Mouse (Mus musculus) intestine, embryonic 14.5 days (tissue): ENCODE data around the gene Anp32b. TPM values are rescaled to one million over a fixed set of nuclear protein-coding genes. Genes with fewer than 3 reads are reported as not detected.

ENCODE experiments used
- ATAC-seq: fragments of 200-750 bp; cut with Nextera tagmentation; replicated peaks from 2 replicates; pipeline ENCODE4 v1.8.0; 2017; ENCODE audit warnings: low read depth, moderate number of reproducible peaks, moderate TSS enrichment, moderate library complexity; ENCODE audit not compliant: low FRiP score, low TSS enrichment
- DNase-seq: peaks from one replicate; pipeline ENCODE4 v3.0.0-alpha.2; 2018; ENCODE audit warnings: low spot score
- H3K27ac ChIP-seq: fragments of 300-500 bp; sonication (generic); 2 replicates; pipeline ENCODE4 v1.5.1; 2014; ENCODE audit warnings: low read depth, mild to moderate bottlenecking, control low read depth
- H3K27me3 ChIP-seq: fragments of 300-500 bp; sonication (generic); replicated peaks from 2 replicates; pipeline ENCODE4 v1.6.1; 2014; ENCODE audit warnings: low read length, control low read depth; ENCODE audit not compliant: control insufficient read depth, insufficient read depth
- H3K36me3 ChIP-seq: fragments of 300-500 bp; sonication (generic); 2 replicates; pipeline ENCODE4 v1.6.1; 2014; ENCODE audit warnings: low read length, control low read depth; ENCODE audit not compliant: control insufficient read depth, insufficient read depth
- H3K4me1 ChIP-seq: fragments of 300-500 bp; sonication (generic); replicated peaks from 2 replicates; pipeline ENCODE4 v1.6.1; 2014; ENCODE audit warnings: low read length, control low read depth, mixed read lengths; ENCODE audit not compliant: control insufficient read depth, insufficient read depth
- H3K4me2 ChIP-seq: fragments of 300-500 bp; sonication (generic); 2 replicates; pipeline ENCODE4 v1.6.1; 2014; ENCODE audit warnings: low read length
- H3K4me3 ChIP-seq: fragments of 300-500 bp; sonication (generic); 2 replicates; pipeline ENCODE4 v1.5.1; 2014; ENCODE audit warnings: low read depth, low read length, control low read depth, mixed read lengths
- H3K9ac ChIP-seq: fragments of 300-500 bp; sonication (generic); 2 replicates; pipeline ENCODE4 v1.6.1; 2014; ENCODE audit warnings: mild to moderate bottlenecking, low read length
- H3K9me3 ChIP-seq: fragments of 300-500 bp; sonication (generic); 2 replicates; pipeline ENCODE4 v1.6.1; 2016; ENCODE audit warnings: low read length, control low read depth; ENCODE audit not compliant: control insufficient read depth
- WGBS: fragments of 180-500 bp; shearing (Covaris S2); extraction: QIAGEN DNeasy Blood & Tissue Kit; methylation state at CpG from one replicate; pipeline ENCODE4 v1.1.7; 2014; 5-methylcytosine and 5-hydroxymethylcytosine counted together
- polyA plus RNA-seq: library from polyadenylated mRNA; unstranded; fragments of >200 nt; fragmentation: Nextera tagmentation; extraction: Ambion mirVana; gene quantifications from 2 replicates; pipeline ENCODE4 v1.2.1, GENCODE M21; 2014

Gene Anp32b
- polyA plus RNA-seq, 1 experiment from 2014 or later: 261 TPM

DNA sequence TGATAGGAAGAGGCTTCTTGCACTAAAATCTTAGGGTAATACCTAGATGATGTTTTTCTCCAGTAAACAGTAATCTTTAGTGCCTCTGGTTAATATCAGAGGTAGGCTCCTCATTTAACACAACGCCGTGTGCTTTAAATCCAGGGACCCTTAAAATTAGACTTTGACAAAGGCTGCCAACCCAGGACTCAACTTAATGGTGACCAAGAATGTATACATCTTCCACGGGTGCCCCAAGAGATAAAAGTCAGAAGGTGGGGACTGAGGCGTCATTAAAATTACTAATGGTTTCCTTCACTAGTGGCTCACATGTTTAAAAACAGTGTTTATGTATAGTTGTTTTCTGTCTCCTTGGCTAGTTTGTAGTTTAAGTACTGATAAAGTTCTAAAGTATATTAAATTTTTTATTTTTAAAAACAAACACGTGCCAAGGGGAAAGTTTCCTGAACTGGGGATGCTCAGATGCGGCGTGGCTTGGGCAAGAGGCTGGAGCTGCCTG lies 633 bp upstream of the Anp32b start:
- H3K9ac ChIP-seq: peak overlapping the region; percentile 99
- peaks cover 19% of the 10 kb centered on the region for H3K4me1 ChIP-seq
- WGBS: 14% methylated on average over 7 of the region's 7 CpGs
- peak overlapping the region; percentile 45 for H3K4me2 ChIP-seq
- H3K36me3 ChIP-seq: no peaks in the 10 kb centered on the region
- peak overlapping the region; percentile 98 for H3K27ac ChIP-seq
- H3K27me3 ChIP-seq: no peaks in the 10 kb centered on the region
- H3K4me3 ChIP-seq: peak overlapping the region; percentile 84
- no peak for ATAC-seq
- no peaks in the 10 kb centered on the region for H3K9me3 ChIP-seq
- no peak for DNase-seq

- H3K4me3 ChIP-seq: peak overlapping the region; percentile 84
- peak overlapping the region; percentile 98 for H3K27ac ChIP-seq
- peak overlapping the region; percentile 99 for H3K9ac ChIP-seq
- H3K4me1 ChIP-seq: peaks cover 24% of the 10 kb centered on the region
- no peaks in the 10 kb centered on the region for H3K9me3 ChIP-seq
- DNase-seq (peak; percentile 88), ATAC-seq (peak; percentile 42)
- peak overlapping the region; percentile 76 for H3K4me2 ChIP-seq
- H3K36me3 ChIP-seq: no peaks in the 10 kb centered on the region
- 0% methylated on average over 53 of the region's 70 CpGs for WGBS
- no peaks in the 10 kb centered on the region for H3K27me3 ChIP-seq
Observed at GRCm38 (mm10) chr4:46451240-46451757, 597 bp downstream of the Anp32b start.

DNA sequence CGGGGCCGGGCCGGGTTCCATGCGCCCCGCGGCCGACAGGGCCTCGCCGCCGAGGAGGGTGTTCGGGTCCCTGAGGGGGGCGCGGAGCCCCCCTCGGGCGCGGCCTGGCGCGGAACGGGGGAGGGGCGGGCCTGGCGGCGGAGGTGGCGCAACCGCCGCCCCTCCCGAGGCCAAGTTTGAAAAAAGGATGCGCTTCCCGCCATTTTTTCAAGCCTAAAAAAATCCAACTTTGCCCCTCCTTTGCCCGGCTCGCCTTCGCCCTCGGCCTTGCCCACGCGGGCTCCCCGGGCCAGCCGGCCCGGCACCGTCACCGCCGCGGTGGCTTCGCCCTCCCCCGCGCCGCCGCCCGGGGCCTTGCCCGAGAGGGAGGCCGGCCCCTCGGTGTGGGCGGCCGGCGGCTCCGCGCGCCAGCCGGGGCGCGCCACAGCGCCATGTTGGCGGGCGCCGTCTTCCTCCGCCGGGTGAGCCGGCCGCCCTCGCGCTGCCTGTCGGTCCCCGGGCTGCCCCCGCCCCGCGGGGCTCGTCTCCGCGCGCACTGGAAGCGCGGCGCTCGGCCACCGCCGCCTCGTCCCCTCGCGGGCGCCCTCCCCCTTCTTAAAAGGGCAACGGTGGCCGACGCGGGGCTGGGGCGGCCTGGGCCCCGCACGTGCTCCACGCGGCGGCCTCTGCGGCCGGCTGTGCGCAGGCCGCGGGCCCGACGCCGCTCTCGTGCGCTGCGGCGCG lies 1.2 kb downstream of the Anp32b start:
- DNase-seq: peak; percentile 86
- H3K4me3 ChIP-seq: peak overlapping the region; percentile 84
- peak; percentile 24; the same call in 1 of the 2 replicates for ATAC-seq
- under 1% methylated on average over 86 of the region's 111 CpGs for WGBS
- no peaks in the 10 kb centered on the region for H3K27me3 ChIP-seq
- H3K4me1 ChIP-seq: peaks cover 24% of the 10 kb centered on the region
- no peaks in the 10 kb centered on the region for H3K9me3 ChIP-seq
- H3K36me3 ChIP-seq: peaks cover 2% of the 10 kb centered on the region; the same call in 1 of the 2 replicates
- peak overlapping the region; percentile 76 for H3K4me2 ChIP-seq
- peak overlapping the region; percentile 99 for H3K9ac ChIP-seq
- H3K27ac ChIP-seq: peak overlapping the region; percentile 98

DNA sequence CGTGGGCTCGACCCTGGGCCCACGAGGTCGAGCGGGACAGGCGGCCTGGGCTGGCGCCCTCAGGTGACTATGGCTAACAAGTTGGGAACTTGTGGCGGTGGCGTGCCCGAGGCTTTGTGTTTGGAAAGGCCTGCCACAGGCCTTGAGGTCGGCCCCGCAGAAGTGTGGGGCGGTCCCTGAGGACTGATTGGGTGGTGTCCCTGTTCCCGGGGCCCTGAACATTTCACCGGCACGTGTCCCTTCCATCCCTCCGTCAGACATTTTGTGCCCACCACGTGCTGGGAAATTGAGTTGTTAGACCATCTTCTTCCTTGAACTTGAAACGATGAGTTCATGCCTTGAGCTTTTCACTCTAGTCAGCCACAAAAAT lies 1.8 kb downstream of the Anp32b start:
- Histone ChIP-seq H3K27me3 (no peaks in the 10 kb centered on the region), H3K36me3 (peaks cover 6% of the 10 kb centered on the region; the same call in 1 of the 2 replicates), H3K4me2 (peak overlapping the region; percentile 76), H3K9ac (peak overlapping the region; percentile 99), H3K4me1 (peaks cover 24% of the 10 kb centered on the region), H3K4me3 (peak overlapping the region; percentile 84), H3K27ac (peak overlapping the region; percentile 98), H3K9me3 (no peaks in the 10 kb centered on the region)
- DNase-seq (peak; percentile 88), ATAC-seq (peak; percentile 14; the same call in 1 of the 2 replicates)
- 2% methylated on average over 17 of the region's 19 CpGs for WGBS

- Histone ChIP-seq H3K9me3 (no peaks in the 10 kb centered on the region), H3K4me1 (peaks cover 24% of the 10 kb centered on the region), H3K27ac (peak overlapping the region; percentile 98), H3K27me3 (no peaks in the 10 kb centered on the region), H3K4me2 (peak overlapping the region; percentile 76), H3K36me3 (peaks cover 6% of the 10 kb centered on the region; the same call in 1 of the 2 replicates), H3K4me3 (peak overlapping the region; percentile 84), H3K9ac (peak overlapping the region; percentile 99)
- DNase-seq (peak; percentile 69), ATAC-seq (no peak)
- WGBS: 34% methylated on average over 13 of the region's 13 CpGs
Observed at GRCm38 (mm10) chr4:46452855-46453719, 2.4 kb downstream of the Anp32b start.

DNA sequence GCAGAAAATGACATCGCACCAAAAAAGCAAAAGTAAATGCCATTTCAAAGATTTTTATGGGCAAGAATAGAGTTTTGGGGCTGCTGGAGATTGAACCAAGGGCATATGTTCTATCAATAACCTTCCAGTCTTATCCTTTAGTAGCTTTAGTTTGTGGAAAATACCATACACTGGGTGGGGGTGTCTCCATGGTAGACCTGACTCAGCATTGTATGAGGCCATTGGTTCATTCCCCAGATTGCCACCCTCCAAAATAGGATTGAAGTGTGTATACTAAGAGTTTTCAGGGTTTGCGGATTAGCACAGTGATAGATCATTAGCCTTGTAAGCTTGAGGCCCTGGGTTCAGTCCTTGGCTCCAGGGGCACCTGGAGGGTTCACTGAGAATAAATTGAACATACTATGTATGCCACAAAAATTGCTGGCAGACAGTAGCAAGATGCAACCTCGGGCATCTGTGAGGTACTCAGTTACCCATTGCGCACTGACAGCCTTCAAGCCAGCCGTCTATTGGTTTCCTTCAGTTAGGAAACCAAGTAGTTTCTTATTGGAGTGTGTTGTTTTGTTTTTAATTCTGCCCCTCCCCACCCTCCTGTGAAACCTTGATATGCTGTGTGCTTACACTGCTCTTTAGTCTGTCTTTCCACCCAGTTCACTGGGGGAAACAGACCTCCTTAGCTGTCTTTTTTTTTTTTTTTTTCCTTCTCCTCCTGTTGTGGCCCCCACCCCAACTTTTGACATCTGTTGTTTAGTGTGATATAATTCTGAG lies 3.6 kb downstream of the Anp32b start:
- Histone ChIP-seq H3K27me3 (no peaks in the 10 kb centered on the region), H3K27ac (no peak overlapping the region), H3K4me1 (peaks cover 24% of the 10 kb centered on the region), H3K4me2 (peak overlapping the region; percentile 76), H3K4me3 (peak overlapping the region; percentile 84; the same call in 1 of the 2 replicates), H3K9ac (peak overlapping the region; percentile 11; the same call in 1 of the 2 replicates), H3K9me3 (no peaks in the 10 kb centered on the region), H3K36me3 (peaks cover 6% of the 10 kb centered on the region; the same call in 1 of the 2 replicates)
- WGBS: 71% methylated on average over 5 of the region's 5 CpGs
- no peak for DNase-seq
- no peak for ATAC-seq

DNA sequence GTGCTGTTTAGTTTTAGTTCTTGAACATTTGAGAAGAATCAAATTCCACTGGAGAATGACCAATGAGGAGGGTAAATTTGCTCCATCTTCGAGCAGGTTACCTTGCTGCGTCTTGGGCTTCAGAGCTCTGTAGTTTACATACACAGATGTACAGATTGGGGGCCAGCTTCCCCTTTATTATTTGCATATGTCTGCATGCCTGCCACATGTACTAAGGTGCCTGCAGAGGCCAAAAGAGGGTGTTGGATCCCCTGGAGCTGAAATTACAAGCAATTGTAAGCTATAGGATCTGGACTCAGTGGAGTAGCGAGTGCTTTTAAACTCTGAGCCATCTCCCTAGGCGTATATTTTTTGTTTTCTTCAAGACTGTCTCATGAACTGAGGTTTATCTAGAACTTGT lies 6.1 kb downstream of the Anp32b start:
- 79% methylated on average over 4 of the region's 4 CpGs for WGBS
- no peak overlapping the region for H3K9ac ChIP-seq
- no peak overlapping the region for H3K4me2 ChIP-seq
- H3K27ac ChIP-seq: no peak overlapping the region
- peaks cover 24% of the 10 kb centered on the region for H3K4me1 ChIP-seq
- no peaks in the 10 kb centered on the region for H3K9me3 ChIP-seq
- no peak for ATAC-seq
- H3K4me3 ChIP-seq: no peak overlapping the region
- peaks cover 25% of the 10 kb centered on the region for H3K36me3 ChIP-seq
- no peak for DNase-seq
- no peaks in the 10 kb centered on the region for H3K27me3 ChIP-seq

DNA sequence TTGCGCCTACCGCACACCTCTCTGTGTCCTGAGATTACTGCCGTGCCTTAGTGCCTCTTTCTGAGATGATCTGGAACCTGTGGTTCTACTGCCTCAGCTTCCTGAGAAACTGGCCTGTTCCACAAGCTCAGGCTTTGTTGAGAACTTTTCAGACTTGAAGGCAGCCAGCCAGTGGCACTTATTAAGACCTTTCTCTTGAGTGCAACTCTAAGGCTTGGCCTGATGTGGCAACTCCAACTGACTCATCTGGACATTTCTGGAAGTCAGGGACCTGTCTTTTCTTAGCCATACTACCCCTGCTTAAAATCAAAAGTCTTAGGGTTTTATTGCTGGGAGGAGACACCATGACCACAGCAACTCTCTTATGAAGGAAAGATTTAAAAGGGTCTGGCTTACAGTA lies 6.5 kb downstream of the Anp32b start:
- no peak overlapping the region for H3K4me2 ChIP-seq
- peaks cover 24% of the 10 kb centered on the region for H3K4me1 ChIP-seq
- no peak for ATAC-seq
- no peaks in the 10 kb centered on the region for H3K9me3 ChIP-seq
- 94% methylated on average over 3 of the region's 3 CpGs for WGBS
- H3K27ac ChIP-seq: no peak overlapping the region
- H3K9ac ChIP-seq: no peak overlapping the region
- no peaks in the 10 kb centered on the region for H3K27me3 ChIP-seq
- peaks cover 29% of the 10 kb centered on the region for H3K36me3 ChIP-seq
- DNase-seq: no peak
- no peak overlapping the region for H3K4me3 ChIP-seq
